Mouse (Mus musculus): ENCODE measurements around the gene Kcnh2. TPM values are rescaled to one million over a fixed set of nuclear protein-coding genes. Genes with fewer than 3 reads are reported as not detected.

Kcnh2 gene
- polyA plus RNA-seq, 1 experiment from 2014 or later, result 35.3 TPM

GRCm38 (mm10) chr5:24321711-24322682 is 29.4 kb downstream of the Kcnh2 start:
- Histone ChIP-seq H3K27me3 (ENCODE audit: low read depth, poor library complexity, severe bottlenecking) (peaks cover 38% of the 10 kb centered on the region), H3K4me3 (peak overlapping the region; percentile 57), H3K27ac (replicated peaks) (peak overlapping the region; percentile 98), H3K36me3 (peaks cover 56% of the 10 kb centered on the region), H3K4me1 (peaks cover 43% of the 10 kb centered on the region), H3K9me3 (replicated peaks) (no peaks in the 10 kb centered on the region)
- 2% methylated on average over 20 of the region's 22 CpGs for WGBS
- DNase-seq (ENCODE audit: low spot score), result peak; percentile 89

DNA sequence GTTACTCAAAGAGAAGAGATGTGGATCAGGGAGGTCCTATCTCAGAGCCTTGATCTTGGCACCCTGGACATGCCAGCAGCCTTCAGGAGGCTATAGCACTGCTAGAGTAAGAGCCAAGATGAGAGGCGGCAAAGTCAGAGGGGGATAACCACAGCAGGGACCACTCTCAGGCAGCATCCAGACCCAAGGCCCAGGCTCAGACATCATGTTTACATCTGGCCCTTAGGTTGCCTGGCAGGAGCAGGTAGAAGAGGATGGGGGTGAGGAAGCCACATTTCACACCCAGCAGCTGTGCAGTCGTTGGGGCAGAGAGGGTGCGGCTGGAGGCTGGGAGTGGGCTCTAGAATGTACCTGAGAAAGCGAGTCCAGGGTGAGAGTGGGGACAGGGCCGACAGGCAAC is 30.5 kb downstream of the Kcnh2 start:
- Histone ChIP-seq H3K27me3 (ENCODE audit: low read depth, poor library complexity, severe bottlenecking) (peaks cover 27% of the 10 kb centered on the region), H3K36me3 (peaks cover 48% of the 10 kb centered on the region), H3K4me1 (peaks cover 43% of the 10 kb centered on the region), H3K9me3 (replicated peaks) (no peaks in the 10 kb centered on the region), H3K27ac (replicated peaks) (peak overlapping the region; percentile 98), H3K4me3 (peak overlapping the region; percentile 57)
- DNase-seq (ENCODE audit: low spot score), result no peak
- WGBS, result 41% methylated on average over 5 of the region's 5 CpGs

- 33% methylated on average over 6 of the region's 6 CpGs for WGBS
- Histone ChIP-seq H3K27me3 (ENCODE audit: low read depth, poor library complexity, severe bottlenecking) (peaks cover 23% of the 10 kb centered on the region), H3K27ac (replicated peaks) (peak overlapping the region; percentile 98), H3K4me3 (peak overlapping the region; percentile 57), H3K9me3 (replicated peaks) (no peaks in the 10 kb centered on the region), H3K36me3 (peaks cover 44% of the 10 kb centered on the region), H3K4me1 (peaks cover 43% of the 10 kb centered on the region)
- no peak for DNase-seq (ENCODE audit: low spot score)
Measured at GRCm38 (mm10) chr5:24320467-24320813, 31.0 kb downstream of the Kcnh2 start.

DNA sequence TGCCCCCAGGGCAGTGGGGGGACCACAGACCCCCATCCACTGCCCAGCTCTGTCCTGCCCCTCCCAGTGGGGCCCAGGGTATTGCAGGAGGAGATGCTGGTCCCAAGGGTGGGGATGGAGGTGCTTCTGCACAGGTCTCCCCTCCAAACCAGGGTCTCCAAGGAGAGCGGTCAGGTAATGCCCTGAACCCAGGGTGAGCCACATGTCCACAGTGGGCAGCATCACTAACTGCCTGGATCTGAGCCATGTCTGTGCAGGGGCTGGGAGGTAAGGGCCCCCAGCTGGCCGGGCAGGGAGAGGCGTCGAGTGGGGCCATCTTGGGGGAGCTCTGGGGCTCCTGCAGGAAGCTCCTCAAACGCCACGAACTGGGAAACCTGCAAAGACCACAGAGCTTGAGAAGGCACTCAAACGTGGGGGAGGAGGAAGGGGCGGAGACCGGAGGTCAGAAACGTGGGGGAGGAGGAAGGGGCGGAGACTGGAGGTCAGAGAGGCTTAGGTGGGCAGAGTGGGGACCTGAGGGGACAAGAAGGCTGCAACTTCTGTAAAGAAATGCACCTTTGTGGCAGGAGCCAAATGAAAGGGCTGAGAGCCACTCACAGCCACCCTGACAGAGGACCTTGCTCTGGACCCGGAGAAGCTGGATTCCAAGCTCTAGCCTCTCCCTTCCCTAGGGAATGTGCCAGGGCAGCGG is 31.5 kb downstream of the Kcnh2 start:
- Histone ChIP-seq H3K4me3 (peak overlapping the region; percentile 57), H3K4me1 (peaks cover 43% of the 10 kb centered on the region), H3K9me3 (replicated peaks) (peaks cover under 1% of the 10 kb centered on the region; the same call in 1 of the 2 replicates), H3K27me3 (ENCODE audit: low read depth, poor library complexity, severe bottlenecking) (peaks cover 18% of the 10 kb centered on the region), H3K27ac (replicated peaks) (peak overlapping the region; percentile 98), H3K36me3 (peaks cover 39% of the 10 kb centered on the region)
- 11% methylated on average over 13 of the region's 13 CpGs for WGBS
- DNase-seq (ENCODE audit: low spot score), result peak; percentile 57

DNA sequence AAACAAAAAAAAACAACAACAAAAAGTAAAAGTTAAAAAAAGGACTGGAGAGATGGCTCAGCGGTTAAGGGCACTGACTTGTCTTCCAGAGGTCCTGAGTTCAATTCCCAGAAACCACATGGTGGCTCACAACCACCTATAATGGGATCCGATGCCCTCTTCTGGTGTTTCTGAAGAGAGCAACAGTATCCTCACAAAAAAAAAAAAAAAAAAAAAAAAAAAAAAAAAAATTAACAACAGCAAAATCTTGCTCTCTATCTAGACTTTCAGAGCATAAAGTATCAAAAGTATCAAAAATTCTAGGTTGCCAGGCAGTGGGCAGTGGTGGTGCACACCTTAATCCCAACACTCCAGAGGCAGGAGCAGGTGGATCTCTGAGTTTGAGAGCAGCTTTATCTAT is 42.2 kb downstream of the Kcnh2 start:
- Histone ChIP-seq H3K4me3 (no peak overlapping the region), H3K27me3 (ENCODE audit: low read depth, poor library complexity, severe bottlenecking) (no peaks in the 10 kb centered on the region), H3K9me3 (replicated peaks) (peaks cover 8% of the 10 kb centered on the region), H3K27ac (replicated peaks) (no peak overlapping the region), H3K36me3 (no peaks in the 10 kb centered on the region), H3K4me1 (no peaks in the 10 kb centered on the region)
- WGBS, result 88% methylated on average over 2 of the region's 2 CpGs
- DNase-seq (ENCODE audit: low spot score), result no peak

- DNase-seq (ENCODE audit: low spot score), result no peak
- no peaks in the 10 kb centered on the region for H3K4me1 ChIP-seq
- H3K9me3 ChIP-seq (replicated peaks), result 0 out of 2 replicates have a peak, but pooled peaks cover 4% of the 10 kb centered on the region
- no peak overlapping the region for H3K4me3 ChIP-seq
- no peaks in the 10 kb centered on the region for H3K27me3 ChIP-seq (ENCODE audit: low read depth, poor library complexity, severe bottlenecking)
- no peaks in the 10 kb centered on the region for H3K36me3 ChIP-seq
- WGBS, result 86% methylated on average over 7 of the region's 7 CpGs
- H3K27ac ChIP-seq (replicated peaks), result no peak overlapping the region
Measured at GRCm38 (mm10) chr5:24308621-24309020, 42.8 kb downstream of the Kcnh2 start.

DNA sequence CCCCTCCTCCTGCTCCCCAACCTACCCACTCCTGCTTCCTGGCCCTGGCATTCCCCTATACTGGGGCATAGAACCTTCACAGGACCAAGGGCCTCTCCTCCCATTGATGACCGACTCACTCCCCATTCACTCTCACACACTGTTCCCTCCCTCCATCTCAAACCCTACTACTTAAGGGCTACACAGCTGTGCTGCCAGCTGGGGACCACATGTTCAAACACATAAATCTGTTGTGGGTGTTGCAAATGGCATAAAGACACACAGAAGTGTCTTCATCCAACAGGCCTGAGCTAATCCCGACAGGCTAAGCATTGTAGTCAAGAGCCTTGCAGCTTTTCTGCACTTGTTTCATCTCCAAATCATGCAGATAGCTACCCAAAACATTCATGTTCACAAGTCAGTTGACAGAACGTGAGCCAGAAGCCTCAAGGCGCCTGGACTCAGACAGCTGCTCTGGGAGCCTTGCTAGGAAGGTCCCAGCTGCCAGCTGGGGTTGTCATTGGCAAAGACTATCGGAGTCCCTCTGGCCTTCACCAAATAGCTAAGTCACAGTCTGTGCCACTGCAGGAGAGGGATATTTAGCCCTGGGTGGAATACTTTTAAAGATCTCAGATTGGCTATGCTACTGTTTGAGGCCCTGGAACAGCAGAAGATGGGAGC is 44.2 kb downstream of the Kcnh2 start:
- Histone ChIP-seq H3K4me1 (no peaks in the 10 kb centered on the region), H3K4me3 (no peak overlapping the region)

DNA sequence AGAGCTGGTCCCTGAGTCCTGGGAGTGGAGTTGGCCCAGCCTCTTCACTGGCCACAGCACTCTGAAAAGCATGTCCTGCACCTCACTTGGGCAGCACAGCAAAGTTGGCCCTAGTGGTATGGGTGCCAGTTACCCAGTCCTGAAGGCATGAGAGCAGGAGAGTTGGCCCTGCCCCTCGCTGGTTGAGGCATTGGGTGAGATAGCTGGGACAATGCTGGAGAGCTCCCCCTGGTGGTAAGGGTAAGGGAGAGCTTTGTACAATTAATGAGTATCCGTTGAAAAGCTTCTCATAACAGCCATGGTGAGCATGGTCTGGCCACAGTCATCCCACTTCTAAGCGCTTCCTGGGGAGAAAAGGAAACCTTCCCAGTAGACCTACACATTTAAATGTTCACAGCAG is 48.2 kb downstream of the Kcnh2 start:
- no peak overlapping the region for H3K4me3 ChIP-seq
- H3K27me3 ChIP-seq (ENCODE audit: low read depth, poor library complexity, severe bottlenecking), result no peaks in the 10 kb centered on the region
- no peaks in the 10 kb centered on the region for H3K4me1 ChIP-seq
- 0 out of 2 replicates have a peak, but pooled peaks cover 4% of the 10 kb centered on the region for H3K9me3 ChIP-seq (replicated peaks)
- DNase-seq (ENCODE audit: low spot score), result no peak
- no peaks in the 10 kb centered on the region for H3K36me3 ChIP-seq
- H3K27ac ChIP-seq (replicated peaks), result no peak overlapping the region
- WGBS, result 65% methylated on average over 3 of the region's 3 CpGs

More for the DNA sequence above, 44.2 kb downstream of the Kcnh2 start:
- DNase-seq (ENCODE audit: low spot score), result no peak
- H3K36me3 ChIP-seq, result no peaks in the 10 kb centered on the region
- H3K9me3 ChIP-seq (replicated peaks), result 0 out of 2 replicates have a peak, but pooled peaks cover 4% of the 10 kb centered on the region
- no peaks in the 10 kb centered on the region for H3K27me3 ChIP-seq (ENCODE audit: low read depth, poor library complexity, severe bottlenecking)
- 73% methylated on average over 5 of the region's 5 CpGs for WGBS
- H3K27ac ChIP-seq (replicated peaks), result no peak overlapping the region

GRCm38 (mm10) chr5:24299845-24300589 is 51.4 kb downstream of the Kcnh2 start:
- Histone ChIP-seq H3K27me3 (ENCODE audit: low read depth, poor library complexity, severe bottlenecking) (no peaks in the 10 kb centered on the region), H3K4me3 (no peak overlapping the region), H3K36me3 (no peaks in the 10 kb centered on the region), H3K9me3 (replicated peaks) (0 out of 2 replicates have a peak, but pooled peaks cover 1% of the 10 kb centered on the region), H3K4me1 (no peaks in the 10 kb centered on the region), H3K27ac (replicated peaks) (no peak overlapping the region)
- 69% methylated on average over 5 of the region's 5 CpGs for WGBS
- no peak for DNase-seq (ENCODE audit: low spot score)

DNA sequence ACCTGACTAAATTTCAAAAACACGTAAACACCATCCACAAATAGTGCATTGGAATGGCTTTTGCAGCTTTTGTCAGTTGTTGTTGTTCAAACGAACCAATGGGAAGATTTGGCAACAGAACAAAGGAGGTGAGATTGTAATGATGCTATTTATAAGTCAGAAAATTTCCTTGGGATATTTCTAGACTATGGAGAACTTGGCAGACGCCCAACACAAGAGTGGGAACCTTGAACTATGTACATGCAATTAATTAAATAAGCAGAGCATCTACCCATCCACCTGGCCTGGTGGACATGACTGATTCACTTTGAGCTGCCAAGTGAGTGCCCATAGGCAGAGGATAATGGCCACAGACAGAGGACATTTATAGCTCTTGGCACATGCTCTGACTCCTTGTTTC is 59.5 kb downstream of the Kcnh2 start:
- H3K36me3 ChIP-seq, result no peaks in the 10 kb centered on the region
- H3K27me3 ChIP-seq (ENCODE audit: low read depth, poor library complexity, severe bottlenecking), result no peaks in the 10 kb centered on the region
- H3K4me3 ChIP-seq, result no peak overlapping the region
- H3K9me3 ChIP-seq (replicated peaks), result peaks cover 9% of the 10 kb centered on the region; the same call in 1 of the 2 replicates
- DNase-seq (ENCODE audit: low spot score), result no peak
- 82% methylated on average over 3 of the region's 3 CpGs for WGBS
- H3K4me1 ChIP-seq, result no peaks in the 10 kb centered on the region
- H3K27ac ChIP-seq (replicated peaks), result no peak overlapping the region

DNA sequence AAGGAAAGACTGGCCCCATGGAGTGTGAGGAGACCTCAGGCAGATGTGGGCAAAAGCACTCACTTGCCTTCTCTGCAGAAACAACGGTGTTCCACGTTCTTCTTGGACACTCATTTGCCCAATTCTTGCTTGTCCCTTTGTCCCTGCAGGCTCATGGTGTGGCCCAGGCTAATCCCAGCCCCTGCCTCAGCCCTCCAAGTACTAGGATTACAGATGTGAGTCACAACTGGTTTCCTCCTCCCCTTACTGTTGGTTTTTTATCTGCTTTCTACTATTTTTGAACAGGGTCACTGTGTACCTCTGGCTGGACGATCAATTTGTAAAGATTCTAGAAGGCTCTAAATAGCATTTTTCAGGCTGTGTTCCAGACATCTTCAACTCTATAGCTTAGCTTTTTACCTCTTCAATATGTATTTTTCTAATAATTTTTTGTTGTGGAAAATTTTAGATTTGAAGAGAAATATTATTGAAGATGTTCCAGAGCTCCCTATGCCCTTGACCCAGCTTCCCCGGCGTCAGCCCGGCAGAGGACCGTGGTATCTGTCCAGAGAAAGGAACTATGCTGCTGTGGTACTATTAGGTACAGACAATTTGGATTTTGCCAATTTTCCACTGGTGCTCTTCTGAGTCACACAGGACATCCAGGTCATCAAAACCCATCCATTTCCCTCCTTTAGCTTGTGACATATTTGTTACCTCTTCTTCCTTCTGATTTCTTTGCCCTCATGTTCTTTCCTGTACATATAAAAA is 65.0 kb downstream of the Kcnh2 start:
- 77% methylated on average over 7 of the region's 7 CpGs for WGBS
- Histone ChIP-seq H3K27me3 (ENCODE audit: low read depth, poor library complexity, severe bottlenecking) (no peaks in the 10 kb centered on the region), H3K27ac (replicated peaks) (no peak overlapping the region), H3K9me3 (replicated peaks) (no peaks in the 10 kb centered on the region), H3K4me1 (no peaks in the 10 kb centered on the region), H3K4me3 (no peak overlapping the region), H3K36me3 (no peaks in the 10 kb centered on the region)
- no peak for DNase-seq (ENCODE audit: low spot score)
